Mouse (Mus musculus) megakaryocyte, embryonic 14.5 days (primary cell): Measurements from ENCODE around the gene Foxr1.

Source experiments
- FLI1 ChIP-seq: IDR thresholded peaks from 2 replicates; pipeline ENCODE4 v1.6.1; 2012; ENCODE audit warnings: low read length, inconsistent platforms, mixed read lengths
- GATA1 ChIP-seq: IDR thresholded peaks from 3 replicates; pipeline ENCODE4 v1.6.1; 2012; ENCODE audit warnings: mixed read lengths, low read length, inconsistent platforms, borderline replicate concordance

DNA sequence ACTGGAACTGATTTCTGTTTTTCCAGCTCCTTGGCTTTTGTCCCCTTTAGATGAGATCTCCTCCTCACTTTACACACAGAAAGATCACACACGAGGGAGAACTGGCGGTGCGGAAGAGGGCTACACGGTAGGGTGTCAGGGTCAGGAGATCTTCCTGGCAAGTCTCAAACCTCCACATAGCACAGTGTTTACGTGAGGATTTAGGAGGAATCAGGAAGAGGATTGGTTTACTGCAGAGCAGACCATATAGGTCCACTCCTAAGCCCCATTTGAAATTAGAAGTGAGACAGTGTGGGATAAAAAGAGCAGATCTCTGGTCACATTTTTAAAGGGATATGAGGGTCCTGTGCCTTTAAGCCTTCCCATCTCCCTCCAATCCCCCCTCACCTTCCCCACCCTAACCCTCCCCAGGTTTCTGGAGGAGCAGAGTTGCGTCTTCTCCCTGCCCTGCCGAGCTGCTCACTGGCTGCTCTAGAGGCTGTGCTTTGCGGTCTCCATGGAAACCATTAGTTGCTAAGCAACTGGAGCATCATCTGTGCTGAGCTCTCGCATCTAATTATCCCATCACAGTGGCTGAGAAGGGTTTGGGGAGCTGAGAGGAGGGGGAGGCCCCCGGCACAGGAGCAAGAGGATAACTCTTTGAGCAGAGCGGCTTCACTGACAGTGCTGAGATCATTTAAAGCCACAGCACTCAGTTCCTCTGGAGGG is 16.3 kb upstream of the Foxr1 start:
- no peak for TF ChIP-seq FLI1
- TF ChIP-seq GATA1, result no peak
